Mouse (Mus musculus): ENCODE results near the gene Cdyl.

Gene Cdyl

DNA sequence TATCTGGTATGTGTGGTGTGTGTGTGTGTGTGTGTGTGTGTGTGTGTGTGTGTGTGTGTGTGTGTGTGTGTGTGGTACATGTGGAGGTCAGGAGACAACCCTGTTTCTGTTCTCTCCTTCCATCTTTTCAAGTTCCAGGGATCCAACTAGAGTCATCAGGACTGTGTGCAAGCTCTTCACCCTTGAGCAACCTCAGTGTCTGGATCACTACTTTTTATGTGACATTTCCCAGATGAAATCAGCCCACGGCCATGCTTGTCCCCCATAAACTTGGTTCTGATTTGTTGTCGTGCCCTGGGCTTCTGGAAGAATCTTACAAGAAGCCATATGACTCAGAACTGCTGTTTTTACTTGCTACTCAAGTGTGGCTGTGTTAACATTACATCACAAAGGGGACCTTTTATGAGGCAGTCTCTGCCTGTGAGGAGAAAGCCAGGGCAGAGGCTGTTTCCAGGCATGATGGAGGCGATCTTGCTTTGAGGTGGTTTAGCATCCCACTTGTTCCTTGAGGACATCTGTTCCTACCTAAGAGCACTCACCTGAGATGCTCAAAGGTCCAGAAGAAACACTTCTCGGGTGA is at the start of gene Cdyl:
Gene Cdyl (plus strand): TSS at position 428 of the 580 bp plus-strand sequence.
- DNase-seq, result no peak

- no peak for DNase-seq
These were observed 48.9 kb upstream of the Cdyl start for GRCm38 (mm10) chr13:35610718-35611117.

- DNase-seq, result no peak
These were observed 47.1 kb upstream of the Cdyl start for GRCm38 (mm10) chr13:35612506-35612905.

DNA sequence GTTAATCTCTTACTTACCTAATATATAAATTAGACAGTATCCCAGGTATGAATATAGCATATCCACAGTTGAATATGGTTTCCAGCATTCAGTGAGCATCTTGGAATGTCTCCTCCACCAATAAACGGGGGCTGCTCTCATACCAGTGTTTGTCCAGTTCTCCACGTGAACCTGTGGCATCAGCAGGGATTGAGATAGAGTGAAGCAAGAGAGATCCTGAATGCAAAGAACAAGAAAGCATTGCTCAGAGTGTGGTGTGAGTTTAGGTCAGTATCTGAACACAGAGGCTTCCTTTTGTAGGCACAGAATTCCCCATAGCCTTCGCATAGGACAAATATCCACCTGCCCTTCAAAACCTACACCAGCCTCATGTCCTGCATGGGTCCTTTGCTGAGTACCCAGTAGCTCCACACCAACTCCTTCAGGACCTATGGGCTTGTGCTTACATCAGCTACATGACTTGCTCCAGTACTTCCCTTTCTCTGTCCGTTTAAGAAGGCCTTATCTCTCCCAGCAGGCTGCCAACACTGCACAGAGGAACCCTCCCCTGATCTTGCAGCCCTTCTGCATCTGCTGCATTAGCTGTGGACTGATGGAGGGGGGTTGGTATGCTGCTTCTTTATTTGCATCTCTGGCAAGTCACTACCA is 44.7 kb upstream of the Cdyl start:
- no peak for DNase-seq

- DNase-seq, result no peak
These were observed 43.0 kb upstream of the Cdyl start for GRCm38 (mm10) chr13:35616524-35617099.

DNA sequence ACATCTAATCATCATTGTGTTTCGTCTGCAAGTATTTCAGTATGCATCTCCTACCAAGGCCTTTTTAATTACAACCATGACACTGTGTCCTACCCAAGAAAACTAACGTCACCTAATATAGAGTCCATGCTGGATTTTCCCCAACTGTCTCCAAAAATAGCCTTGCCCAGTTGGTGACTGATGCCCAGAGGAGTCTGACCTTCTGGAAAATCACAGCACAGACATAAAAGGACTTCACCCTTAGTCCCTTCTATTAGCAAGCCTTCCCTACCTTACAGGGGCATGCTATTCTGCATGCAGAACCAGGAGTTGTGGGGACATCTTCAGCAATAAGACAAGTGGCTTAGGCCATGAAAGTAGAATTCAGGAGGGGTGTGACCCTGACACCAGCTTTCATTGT is 40.3 kb upstream of the Cdyl start:
- no peak for DNase-seq

DNA sequence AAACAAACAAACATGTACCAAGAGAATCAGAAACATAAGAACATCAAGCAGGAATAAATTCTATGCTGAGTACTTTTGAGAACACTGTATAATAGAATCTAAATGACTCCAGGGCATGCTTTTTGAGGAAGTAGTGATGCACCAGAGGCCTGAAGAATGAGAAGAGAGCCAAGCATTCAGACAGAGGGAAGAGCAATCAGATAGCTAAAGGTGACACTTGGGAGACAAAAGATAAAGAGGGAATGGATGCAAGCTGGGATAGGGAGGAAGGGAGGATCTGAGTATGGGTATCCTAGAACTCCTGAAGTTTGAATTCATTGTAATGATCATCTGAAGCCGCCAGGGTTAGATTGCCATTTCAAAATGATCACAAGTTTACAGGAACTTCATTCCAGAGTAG is 38.9 kb upstream of the Cdyl start:
- DNase-seq, result no peak

DNA sequence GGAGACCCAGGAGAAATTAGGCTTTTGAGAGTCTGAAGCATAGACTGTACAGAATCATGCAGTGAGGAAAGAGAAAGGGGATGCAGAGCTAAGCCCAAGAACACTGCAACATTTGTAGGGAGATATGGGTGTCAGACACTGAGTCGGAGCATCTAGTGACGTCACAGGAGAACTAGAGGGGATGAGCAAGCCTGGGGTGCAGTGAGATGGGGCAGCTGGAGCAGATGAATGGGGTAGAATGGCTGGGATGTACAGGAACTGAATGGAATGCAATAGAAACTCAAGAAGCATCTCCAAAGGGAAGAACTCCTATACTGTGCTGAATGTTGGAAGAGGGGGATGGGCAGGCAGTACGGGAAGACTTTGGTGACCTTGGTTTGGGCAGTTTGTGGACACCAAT is 34.8 kb upstream of the Cdyl start:
- no peak for DNase-seq

GRCm38 (mm10) chr13:35625556-35625955 is 34.1 kb upstream of the Cdyl start:
- DNase-seq, result no peak

DNA sequence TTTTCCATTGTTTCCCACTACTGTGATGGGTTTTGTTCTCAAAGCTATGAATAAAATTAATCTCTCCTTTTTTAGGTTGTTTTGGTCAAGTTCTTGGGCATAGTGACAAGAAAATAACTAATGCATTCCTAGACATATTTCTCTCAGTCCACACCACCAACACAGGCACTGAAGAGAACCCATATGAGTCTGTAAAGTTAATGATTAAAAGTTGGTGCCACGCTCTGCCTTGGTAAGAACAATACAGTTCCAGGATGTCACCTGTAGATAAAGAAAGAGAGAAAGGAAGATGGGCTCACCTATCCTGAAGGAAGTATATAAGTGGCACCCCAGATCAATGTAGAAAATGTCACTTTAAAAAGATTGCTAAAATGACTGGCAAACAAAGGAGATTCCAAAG is 32.3 kb upstream of the Cdyl start:
- no peak for DNase-seq

DNA sequence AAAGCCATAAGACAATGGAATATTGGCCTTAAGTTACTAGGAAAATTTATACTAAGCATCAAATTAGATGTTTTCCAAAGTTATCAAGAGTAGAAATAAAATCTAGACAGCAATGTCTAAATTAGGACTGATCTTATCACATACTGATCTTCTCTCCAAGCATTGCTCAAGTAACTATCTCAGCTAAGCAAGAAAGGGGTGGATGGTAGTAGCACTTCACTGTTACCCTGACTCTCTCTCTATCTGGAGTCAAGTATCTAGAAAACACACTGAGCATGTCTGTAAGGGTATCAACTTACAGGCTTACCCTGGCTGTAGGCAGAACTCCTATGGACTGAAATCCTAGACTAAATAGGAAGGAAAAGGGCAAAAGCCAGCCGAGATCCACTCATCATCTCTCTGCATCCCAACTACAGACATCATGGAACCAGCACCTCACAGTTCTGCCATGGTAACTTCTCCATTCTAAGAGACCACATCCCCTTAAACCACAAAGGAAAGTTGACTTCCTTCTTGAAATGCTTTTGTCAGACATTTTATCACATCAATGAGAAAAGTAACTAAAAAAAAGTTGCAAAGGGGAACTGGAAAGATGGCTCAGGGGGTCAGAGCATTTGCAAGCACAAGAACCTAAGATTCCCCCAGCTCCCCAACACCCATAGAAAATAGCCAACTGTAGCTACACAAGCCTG is 12.4 kb upstream of the Cdyl start:
- no peak for DNase-seq

GRCm38 (mm10) chr13:35650284-35650872 is 9.3 kb upstream of the Cdyl start:
- DNase-seq, result no peak

DNA sequence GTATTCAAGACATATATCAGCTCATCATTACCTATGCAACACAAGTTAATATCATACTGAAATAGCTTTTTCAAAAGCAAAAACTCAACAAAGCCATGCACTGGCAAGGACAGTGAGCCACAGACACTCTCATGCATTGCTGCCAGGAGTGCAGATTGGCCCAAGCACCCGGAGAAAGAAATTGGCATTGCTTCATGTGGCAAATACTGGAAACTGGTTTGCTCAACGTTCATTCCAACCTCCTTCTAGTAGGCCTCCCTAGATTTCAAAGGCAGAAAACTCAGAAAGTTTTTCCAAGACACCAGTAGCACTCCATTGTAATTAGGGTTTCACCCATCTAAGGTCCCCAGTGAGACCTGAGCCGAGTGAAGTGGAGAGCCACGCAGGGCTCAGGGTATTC is 6.8 kb upstream of the Cdyl start:
- no peak for DNase-seq

DNA sequence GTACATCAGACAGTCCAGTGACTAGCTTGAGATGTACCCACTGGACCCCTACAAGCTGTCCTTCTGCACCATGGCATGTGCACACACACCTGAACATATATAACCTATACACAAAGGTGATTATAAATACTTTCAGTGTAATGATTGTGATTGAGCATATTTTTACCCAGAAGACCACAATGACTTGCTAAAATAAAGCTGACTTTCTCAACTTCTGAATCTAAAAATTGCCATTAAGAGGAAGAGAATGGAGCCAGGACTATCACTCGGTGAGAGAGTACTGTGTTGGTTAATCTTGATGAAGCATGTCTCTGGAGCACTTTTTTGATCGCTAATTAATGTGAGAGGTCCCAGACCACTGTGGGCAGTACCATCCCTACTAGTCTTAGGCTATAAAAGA is 2.8 kb upstream of the Cdyl start:
- no peak for DNase-seq

- no peak for DNase-seq
These were observed 5.8 kb downstream of the Cdyl start for GRCm38 (mm10) chr13:35665456-35665855.

- DNase-seq, result no peak
These were observed 10.4 kb downstream of the Cdyl start for GRCm38 (mm10) chr13:35669910-35670469.

DNA sequence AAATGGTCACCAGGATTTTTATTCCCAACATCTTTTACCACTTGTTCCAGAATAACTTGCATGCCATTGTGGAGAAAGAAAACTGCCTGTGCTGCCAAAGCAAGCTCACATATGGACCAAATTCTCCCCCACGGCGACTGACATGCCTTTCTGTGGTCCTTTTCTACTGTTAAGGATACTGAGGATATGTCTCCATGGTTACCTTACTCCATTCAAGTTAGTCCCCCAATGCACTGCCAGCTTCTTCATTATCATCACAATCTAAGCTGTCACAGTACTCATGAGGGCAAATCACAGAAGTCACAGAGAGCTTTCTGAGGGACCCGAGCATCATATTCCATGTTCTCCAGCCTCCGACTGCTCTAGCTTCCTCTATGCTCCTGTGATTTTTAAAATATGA is 11.2 kb downstream of the Cdyl start:
- DNase-seq, result no peak

- no peak for DNase-seq
These were observed 17.3 kb downstream of the Cdyl start for GRCm38 (mm10) chr13:35676921-35677320.

- no peak for DNase-seq
These were observed 17.9 kb downstream of the Cdyl start for GRCm38 (mm10) chr13:35677433-35678051.

- no peak for DNase-seq
These were observed 19.1 kb downstream of the Cdyl start for GRCm38 (mm10) chr13:35678691-35679090.

DNA sequence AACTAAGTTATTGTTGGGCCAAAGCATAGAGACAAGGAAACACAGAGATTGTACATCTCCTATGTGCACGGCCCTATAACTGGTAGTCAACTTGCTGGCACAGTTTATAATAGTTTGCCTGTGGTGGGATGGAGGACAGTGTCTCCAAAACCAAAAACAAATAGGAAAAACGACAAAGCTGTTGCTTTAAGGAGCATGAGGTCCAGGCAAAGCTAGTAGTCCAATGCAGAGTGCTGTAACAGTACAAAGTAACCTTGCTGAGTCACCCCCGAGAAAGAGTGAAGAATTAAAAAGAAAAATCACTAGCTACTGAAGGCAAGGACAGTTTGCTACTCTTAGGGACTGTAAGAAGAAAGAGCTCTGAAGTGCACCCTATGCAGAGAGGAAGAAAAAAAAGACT is 21.7 kb downstream of the Cdyl start:
- no peak for DNase-seq

DNA sequence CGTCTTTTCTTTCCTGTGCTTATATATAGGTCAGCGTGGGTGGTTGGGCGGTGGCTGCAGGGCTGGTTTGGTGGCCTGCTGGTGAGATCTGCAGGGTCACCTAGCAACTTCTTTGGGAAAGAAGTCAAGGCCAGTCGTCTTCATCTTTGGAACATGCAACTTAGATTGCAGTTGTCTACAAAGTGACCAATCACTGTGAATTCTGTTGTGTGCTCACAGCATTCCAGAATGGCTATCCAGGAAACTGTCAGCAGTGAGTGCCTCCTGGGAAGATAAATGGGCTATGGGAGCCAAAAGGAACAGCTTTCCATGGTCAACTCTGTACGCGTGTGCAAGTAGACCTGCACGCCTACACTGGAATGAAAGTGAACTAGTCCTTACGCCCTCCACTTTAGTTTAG is 26.6 kb downstream of the Cdyl start:
- DNase-seq, result no peak

DNA sequence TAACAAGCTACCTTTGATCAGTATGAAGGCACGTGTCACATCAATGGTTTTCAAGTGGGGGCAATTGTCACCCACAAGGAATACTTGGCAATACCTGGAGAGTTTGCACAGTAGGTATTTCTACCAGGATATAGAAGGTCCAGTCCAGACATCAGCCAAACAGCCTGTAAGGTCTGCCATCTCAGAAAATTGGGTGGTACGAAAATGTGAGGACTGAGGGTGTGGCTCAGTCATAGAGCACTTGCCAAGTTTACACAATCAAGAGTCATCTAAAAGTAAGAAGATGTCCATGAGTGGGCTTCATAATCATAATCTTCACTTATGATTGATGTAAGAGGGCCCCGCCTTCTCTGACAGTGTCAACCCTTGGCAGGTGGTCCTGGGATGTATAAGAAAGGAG is 29.9 kb downstream of the Cdyl start:
- no peak for DNase-seq

Data from lung, postnatal 14 days (tissue).